Mouse (Mus musculus): ENCODE measurements at regions not wholly inside any gene's neighbourhood (a gene's known extent, or its start where the extent isn't known, plus 50 kb on each side); places are given as distances from the start of the nearest gene placed in this dataset.

DNA sequence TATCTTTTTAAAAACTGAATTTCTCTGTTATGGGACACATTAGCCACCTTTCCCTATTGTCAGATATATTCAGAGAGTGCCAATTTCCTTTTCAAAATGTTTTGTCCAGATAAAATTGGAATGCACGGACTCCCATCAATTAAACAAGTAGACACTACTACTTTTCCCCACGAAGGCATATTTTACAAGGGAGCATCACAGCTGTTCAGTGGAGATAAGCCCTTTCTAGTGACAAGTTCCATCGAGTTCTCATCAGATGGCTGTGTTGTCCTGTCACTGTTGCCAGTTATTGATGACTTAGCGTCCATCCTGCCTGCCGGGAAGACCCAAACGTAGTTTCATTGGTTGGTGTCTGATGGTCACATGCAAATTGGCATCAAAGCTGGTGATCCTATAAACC is 461.2 kb upstream of the Got2 start:
- no peak for ATAC-seq (ENCODE audit: low TSS enrichment)

DNA sequence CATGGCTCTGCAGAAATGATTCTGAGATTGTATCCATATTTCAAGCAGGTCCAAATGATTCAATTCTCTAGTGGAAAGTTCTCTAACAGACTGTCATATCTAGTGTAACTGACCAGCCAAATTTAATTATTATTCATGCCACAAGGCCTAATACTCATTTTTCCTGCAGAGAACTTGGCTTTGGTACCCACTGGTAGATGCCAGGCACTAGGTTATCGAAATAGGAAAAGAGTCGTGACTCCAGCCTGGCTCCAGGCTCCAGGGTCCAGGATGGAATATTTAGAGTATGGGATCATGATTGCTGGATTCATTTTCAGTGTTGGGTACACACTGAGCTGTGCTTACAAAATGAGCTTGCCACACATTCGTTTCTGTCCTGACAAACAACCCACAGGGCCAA is 452.4 kb upstream of the Got2 start:
- no peak for ATAC-seq (ENCODE audit: low TSS enrichment)

DNA sequence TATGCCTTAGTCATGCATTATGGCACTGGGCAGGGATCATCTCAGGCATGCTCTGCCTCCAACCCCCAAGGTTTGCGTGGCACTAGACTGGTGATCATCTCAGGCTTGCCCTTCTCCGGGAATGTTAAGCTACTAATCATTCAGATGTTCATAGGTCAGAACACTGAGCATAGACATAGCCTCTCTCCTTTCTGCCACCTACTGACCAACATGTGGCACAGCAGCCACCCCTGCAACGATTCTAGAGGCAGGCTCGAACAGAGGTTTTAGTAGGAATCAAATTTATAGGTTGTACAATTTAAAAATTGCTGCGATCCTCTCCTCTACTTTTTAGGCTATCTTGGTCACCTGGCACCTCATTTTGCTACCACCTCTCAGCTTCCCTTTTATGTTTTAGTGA is 430.0 kb upstream of the Got2 start:
- no peak; the same call in 1 of the 2 replicates for ATAC-seq (ENCODE audit: low TSS enrichment)

DNA sequence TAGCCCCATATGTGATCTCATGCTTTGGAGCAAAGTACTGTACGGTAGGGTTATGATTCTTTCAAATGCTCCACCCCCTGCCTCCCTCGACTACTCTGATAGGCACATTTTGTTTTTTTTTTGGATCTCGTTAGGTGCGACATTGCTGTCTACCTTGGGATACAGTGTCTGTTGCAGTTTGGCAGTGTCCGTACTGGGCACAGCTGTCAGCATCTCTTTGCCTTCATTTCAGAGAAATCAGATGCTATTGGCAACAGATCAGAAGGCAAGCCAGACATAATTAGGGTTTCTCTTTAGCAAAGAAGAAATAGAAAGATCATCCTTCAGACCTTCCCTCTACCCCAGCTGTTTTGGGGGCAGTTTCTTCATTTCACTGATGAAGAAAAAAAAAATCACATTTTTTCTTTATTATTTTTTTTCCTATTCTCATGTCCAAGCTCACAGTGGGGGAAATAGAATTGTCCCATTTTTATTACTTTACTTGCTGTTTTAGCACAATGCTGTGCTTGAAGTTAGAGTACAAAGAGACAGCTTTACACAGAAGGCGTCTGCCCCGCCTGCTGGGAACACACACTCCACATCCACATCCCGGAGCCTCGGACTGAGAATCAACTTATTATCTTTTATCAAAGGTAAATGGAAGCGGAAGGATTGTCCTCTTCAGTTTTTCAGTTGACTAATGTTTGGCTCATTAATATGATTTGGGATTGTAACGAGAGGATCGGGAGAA is 420.8 kb upstream of the Got2 start:
- ATAC-seq (ENCODE audit: low TSS enrichment), result peak; percentile 62; the same call in 1 of the 2 replicates

DNA sequence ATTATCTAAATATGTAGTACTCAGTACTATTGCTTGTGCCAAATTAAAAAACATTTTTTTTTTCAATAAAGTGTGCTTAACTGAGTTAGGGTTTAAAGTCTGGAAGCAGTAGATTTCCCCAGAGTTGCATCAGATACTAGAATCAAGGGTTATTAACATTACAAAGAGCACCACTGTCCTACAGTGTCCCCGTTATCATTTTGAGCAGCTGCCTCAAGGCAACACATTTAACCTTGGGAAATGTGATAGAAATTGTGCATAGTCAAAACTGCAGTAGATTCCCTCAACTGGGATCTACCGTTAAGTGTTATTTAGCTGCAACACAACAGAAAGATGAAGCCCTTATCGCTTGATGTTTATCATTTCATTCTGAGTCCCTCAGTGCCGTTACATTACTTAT is 408.3 kb upstream of the Got2 start:
- no peak for ATAC-seq (ENCODE audit: low TSS enrichment)

DNA sequence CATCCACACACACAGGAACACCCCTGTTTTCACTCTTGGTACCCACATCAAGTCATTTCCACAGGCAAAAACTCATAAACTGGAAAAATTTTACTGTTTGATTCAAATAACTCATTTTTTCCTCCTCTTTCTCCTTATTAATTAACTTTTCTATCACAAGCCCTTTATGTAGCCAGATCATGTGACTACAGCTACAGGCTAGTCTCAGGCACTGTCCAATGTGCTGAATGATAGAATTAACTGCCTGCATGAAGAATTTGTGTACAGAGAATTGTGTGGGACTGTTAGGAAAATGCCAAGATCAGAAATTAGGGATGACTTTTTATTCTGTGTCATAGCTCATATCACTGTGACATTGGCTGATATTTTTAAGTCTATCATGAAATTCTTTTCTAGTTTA is 402.4 kb upstream of the Got2 start:
- no peak for ATAC-seq (ENCODE audit: low TSS enrichment)

DNA sequence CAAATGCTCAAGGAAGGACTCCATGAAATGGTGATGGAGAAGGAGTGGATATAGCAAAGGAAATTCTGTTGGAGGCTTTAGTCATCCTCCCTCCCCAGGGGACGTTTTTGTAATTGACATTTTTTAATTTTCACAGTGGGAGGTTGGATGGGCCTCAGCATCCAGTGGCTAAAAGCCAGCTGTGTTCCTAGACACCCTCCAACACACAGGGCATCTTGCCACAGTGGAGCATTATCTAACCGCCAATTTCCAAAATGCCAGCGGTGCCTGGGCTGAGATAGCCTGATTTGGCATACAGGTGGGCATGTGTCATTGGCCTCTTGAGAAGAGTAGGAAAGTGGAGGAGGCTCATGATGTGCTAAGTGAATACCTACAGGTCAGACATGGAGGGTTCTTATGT is 401.2 kb upstream of the Got2 start:
- ATAC-seq (ENCODE audit: low TSS enrichment), result no peak

DNA sequence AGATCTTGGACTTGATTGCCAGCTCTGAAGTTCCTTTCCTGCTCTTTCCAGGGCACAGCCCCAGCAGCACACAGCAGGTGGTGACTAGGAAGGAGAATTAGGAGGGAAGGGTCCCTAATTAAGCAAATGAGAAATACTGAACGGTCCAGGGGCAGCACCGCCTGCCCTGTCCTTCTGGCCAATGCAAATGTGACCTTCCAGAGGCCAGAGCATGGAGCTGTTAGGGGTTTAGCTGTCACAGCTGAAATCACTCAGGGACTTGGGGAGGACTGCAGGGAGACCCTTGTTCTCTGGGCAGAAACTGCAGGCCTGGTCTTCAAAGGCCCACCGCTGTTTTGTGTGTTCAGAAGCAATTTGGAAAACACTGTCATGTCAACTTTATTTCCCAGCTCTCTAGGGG is 400.2 kb upstream of the Got2 start:
- no peak for ATAC-seq (ENCODE audit: low TSS enrichment)

DNA sequence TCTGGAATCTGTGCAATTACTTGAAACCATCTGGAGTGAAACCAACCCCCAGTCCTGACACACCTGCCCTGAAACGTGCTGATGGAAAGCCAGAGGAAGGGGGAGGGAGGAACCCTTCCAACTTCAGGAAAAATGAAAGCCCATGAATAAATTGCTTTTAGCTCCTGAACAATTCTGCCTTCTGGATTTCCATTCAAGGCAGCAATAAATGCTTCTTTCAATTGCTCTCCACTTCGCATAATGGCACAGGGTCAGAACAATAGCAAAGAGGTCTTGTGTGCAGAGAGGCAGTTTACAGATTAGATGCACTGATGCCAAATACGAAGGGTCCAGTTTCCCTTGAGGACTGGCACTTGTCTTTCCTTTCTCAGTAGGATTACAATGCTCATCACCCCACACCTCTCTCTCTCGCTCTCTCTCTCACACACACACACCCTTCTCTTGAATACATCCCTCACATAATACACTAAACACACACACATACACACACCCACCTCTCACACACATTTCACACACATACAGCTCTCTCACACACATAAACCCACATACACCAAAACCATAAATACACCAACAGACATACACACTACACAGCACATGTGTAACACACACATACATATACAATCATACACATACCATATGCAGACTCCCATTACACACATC is 389.3 kb upstream of the Got2 start:
- no peak for ATAC-seq (ENCODE audit: low TSS enrichment)

DNA sequence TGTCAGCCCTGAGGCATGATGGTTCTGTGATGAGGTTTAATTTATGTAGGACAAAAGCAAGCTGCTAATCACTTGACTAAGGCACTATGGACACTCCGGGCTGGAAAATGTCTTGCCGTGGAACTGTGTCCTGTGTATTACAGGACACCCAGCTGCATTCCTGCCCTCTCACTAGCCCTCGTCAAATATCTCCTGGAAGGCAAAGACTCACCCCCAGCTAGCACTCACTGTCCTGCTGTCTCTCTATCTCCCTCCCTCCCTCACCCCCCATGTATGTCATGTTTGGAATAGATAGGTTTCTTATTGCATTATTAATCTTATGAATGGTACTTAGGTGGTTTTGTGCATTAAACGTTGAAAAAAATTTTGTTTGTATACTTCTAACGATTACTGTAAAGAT is 388.7 kb upstream of the Got2 start:
- ATAC-seq (ENCODE audit: low TSS enrichment), result no peak

DNA sequence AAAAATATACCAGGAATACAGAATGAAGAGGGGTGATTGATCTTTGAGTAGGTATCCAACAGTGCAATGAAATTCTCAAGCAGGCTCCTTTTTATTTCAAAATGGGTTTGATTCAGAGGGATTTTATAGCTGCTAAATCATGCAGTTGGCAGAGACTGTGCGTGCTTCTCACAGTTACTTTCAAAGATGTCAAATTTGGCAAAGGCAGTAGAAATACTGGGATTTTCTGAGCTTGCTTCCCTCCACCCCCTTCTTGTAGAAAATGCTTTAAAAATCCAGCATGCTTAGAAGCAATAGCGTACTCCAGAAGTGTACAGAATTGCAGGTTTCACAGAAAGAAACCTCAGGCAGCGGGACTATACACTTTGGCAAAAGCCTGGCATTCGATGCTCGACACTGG is 367.9 kb upstream of the Got2 start:
- ATAC-seq (ENCODE audit: low TSS enrichment), result peak; percentile 99

DNA sequence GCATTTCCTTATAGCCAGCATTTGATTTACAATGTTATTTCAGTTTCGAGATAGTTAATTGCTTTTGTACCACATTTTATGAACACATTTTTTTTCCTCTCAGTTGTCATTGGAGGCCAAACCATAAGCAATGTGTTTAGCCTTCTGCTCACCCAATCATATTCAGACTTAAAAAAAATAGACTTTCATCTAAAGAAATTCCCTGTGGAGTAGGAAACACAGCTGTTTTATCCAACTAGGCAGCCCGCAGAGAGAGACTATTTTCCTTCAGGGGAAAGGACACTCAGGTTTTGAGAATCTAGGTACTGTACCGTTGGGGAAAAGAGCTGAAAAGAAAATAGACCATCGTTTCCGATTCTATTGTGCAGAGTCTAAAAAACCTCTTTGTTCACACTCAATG is 367.5 kb upstream of the Got2 start:
- ATAC-seq (ENCODE audit: low TSS enrichment), result peak; percentile 45

DNA sequence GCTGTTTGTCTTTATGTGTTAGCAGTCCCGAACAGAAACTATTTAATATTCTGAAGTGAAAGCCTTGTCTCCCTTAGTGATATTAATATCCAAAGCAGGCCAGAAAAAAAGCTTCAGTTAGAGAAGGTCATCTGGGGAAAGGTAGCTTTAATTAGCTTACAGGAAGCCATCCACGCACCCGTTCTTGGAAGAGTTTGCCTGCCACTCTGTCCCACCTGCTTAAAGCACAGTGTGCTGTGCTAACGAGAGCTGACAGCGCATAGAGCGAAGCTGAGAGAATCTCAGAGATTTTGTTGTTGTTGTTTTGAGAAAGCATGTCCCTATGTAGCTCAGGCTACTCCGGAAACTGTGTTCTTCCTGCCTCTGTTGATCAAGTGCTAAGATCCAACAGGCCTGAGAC is 357.7 kb upstream of the Got2 start:
- peak; percentile 78 for ATAC-seq (ENCODE audit: low TSS enrichment)

DNA sequence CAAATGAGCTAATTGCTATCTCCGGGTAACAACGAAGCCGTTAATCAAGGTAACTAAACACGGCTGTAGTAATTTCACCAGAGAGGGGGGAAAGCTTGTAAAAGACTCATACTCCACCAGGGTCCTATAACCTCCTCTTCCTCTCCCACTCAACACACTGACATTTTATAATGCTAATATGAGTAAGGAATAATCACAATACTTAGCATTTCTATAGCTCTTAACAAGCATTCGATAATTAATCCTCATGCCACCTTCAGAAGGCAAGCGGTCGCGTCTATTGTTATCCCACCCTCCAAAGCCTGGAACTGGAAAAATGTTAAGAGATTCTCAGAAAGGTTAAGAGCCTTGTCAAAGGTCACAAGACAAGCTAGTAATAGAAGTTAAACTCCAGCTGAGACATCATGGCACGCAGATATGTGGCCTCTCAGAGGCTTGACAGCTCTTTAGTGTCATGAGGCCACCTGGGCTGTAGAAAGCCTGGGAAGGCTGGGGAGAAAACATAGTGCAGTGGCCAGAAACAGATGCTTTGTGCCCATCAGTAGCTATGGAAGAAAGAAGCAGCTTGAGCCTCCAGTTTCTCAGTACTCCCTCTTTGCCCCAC is 356.3 kb upstream of the Got2 start:
- ATAC-seq (ENCODE audit: low TSS enrichment), result no peak

DNA sequence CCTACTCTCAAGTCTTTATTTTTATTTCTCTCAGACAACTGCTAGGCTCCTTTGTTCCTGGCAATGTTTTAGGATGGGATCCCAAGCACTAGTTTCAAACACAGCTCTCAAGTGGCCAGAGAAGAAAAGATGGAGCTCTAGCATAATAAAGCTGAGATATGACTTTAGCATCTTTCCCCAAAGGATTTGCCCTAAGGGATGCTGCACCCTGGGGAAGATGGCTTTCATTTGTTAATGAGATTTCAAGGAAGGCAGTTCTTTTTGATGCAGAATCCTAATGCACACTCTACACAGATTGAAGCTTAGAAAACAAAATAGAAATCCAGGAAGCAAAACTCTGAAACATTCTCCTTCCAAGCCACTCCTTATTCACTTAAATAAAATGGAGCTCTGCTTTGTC is 350.1 kb upstream of the Got2 start:
- ATAC-seq (ENCODE audit: low TSS enrichment), result no peak

DNA sequence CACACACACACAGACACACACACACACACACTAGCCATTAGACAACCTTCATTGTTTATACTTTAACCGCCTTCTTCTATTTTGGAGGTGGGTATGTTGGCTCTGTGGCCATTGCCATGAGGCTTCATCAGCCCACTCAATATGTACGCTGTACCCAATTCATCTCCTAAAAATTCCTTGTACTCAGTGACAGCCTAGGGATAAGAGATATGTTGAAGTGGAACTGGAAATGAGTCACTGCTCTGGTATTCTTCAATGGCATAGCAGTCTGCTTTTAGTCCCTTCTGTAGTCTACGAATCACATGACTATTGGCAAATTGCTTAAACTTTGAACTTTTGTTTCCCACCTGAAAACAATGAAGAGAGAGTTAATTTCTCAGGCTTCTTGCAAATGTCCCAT is 349.6 kb upstream of the Got2 start:
- no peak for ATAC-seq (ENCODE audit: low TSS enrichment)

DNA sequence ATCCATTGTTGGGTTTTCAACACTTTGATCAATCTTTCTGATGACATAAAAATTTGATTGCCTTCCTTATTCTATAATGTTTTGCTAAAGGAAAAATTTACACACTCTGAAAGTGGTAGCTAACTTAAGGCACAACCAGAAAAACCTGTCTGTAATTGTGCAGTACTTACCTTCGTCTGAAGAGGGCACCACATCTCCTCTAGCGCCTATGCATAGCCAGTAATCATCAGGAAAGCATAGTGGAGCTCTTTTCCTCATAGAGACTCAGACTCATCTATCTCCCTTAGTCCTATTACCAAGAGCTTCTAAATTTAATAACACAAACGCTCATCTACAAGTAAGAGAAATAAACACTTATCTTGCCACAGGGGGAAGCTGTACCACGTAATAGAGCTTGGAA is 342.1 kb upstream of the Got2 start:
- peak; percentile 93 for ATAC-seq (ENCODE audit: low TSS enrichment)
